Mouse (Mus musculus): ENCODE data around the gene Mphosph9.

DNA sequence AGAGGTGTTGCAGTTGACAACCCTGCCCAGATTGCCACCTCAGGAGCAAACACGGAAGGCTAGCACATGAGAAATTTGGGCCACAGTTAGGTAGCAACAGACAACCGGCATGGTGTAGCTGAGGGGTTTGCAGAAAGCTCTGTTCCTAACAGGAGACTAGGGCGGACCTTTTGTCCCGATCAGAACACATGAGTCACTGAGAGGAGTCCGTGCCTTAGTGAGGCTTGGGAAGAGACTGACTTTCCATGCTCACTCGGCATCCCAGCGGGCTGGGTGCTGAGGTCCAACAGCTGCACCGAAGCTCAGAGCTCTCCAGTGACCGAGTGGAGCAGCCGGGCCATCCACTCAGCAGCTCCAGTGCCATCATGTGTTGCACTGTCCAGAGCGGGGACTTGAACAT lies 105.1 kb downstream of the Mphosph9 start:
- TF ChIP-seq POLR2A (IDR thresholded peaks at IDR 0.05; ENCODE audit: low read depth, low read length) = no peak
- no peak for TF ChIP-seq CTCF (IDR thresholded peaks at IDR 0.05; ENCODE audit: extremely low read depth, insufficient read depth, insufficient read length, insufficient replicate concordance)

All from spleen, adult 2 months (tissue).